Mouse (Mus musculus) cerebellum, adult 9-11 months (tissue): ENCODE measurements around the gene Dcpp1.
A peak's percentile ranks its signal among the peaks of the same experiment; 100 is the strongest.
"Not testable (repeated sequence)": the region's sequence is repeated elsewhere in the genome, so short reads cannot be mapped to it uniquely, and the experiment has no call there.

Experiments
- DNase-seq: peaks from one replicate; pipeline ENCODE4 v3.0.0; 2022

Gene Dcpp1

GRCm38 (mm10) chr17:23880576-23880975 is at the start of gene Dcpp1, which contains the start of gene Dcpp2:
Dcpp1 (plus strand) TSS chr17:23880876.
Dcpp2 (plus strand) TSS chr17:23880880.
- DNase-seq: not testable (repeated sequence)

- no peak for DNase-seq
Measured at GRCm38 (mm10) chr17:23831201-23831600, 49.5 kb upstream of the Dcpp1 start.

GRCm38 (mm10) chr17:23836006-23836575 is 44.6 kb upstream of the Dcpp1 start, which contains the start of gene Prss33:
Prss33 (minus strand) TSS chr17:23836056.
- DNase-seq: no peak

GRCm38 (mm10) chr17:23841145-23841544 is 39.5 kb upstream of the Dcpp1 start:
- no peak for DNase-seq

- DNase-seq: peak; percentile 23
Measured at GRCm38 (mm10) chr17:23843141-23843811, 37.4 kb upstream of the Dcpp1 start.

- DNase-seq: peak; percentile 67
Measured at GRCm38 (mm10) chr17:23843812-23844273, 36.8 kb upstream of the Dcpp1 start, which contains the start of the genes Prss32 and Prss41. Prss32 (plus strand) TSS chr17:23843855. Prss41 (minus strand) TSS chr17:23844172.

- no peak for DNase-seq
Measured at GRCm38 (mm10) chr17:23850028-23850427, 30.6 kb upstream of the Dcpp1 start.

- DNase-seq: peak; percentile 43
Measured at GRCm38 (mm10) chr17:23850853-23851749, 29.6 kb upstream of the Dcpp1 start.

- DNase-seq: peak; percentile 16
Measured at GRCm38 (mm10) chr17:23853292-23853691, 27.4 kb upstream of the Dcpp1 start.

GRCm38 (mm10) chr17:23854229-23854765 is 26.4 kb upstream of the Dcpp1 start:
- no peak for DNase-seq

GRCm38 (mm10) chr17:23857193-23857592 is 23.5 kb upstream of the Dcpp1 start:
- DNase-seq: no peak

- no peak for DNase-seq
Measured at GRCm38 (mm10) chr17:23857913-23858312, 22.8 kb upstream of the Dcpp1 start.

GRCm38 (mm10) chr17:23862926-23863325 is 17.8 kb upstream of the Dcpp1 start:
- DNase-seq: no peak

- no peak for DNase-seq
Measured at GRCm38 (mm10) chr17:23867756-23868155, 12.9 kb upstream of the Dcpp1 start, which contains the start of gene Prss21. Prss21 (plus strand) TSS chr17:23868056.

- DNase-seq: no peak
Measured at GRCm38 (mm10) chr17:23868513-23868912, 12.2 kb upstream of the Dcpp1 start.

GRCm38 (mm10) chr17:23873884-23874856 is 6.5 kb upstream of the Dcpp1 start:
- DNase-seq: peak; percentile 34

- peak; percentile 22 for DNase-seq
Measured at GRCm38 (mm10) chr17:23876741-23877140, 3.9 kb upstream of the Dcpp1 start.

GRCm38 (mm10) chr17:23877166-23877565 is 3.5 kb upstream of the Dcpp1 start:
- DNase-seq: no peak

GRCm38 (mm10) chr17:23917158-23917557 is 36.5 kb downstream of the Dcpp1 start, which contains the start of gene Dcpp3:
Dcpp3 (plus strand) TSS chr17:23917458.
- not testable (repeated sequence) for DNase-seq

- DNase-seq: peak; percentile 97
Measured at GRCm38 (mm10) chr17:23924531-23925007, 43.9 kb downstream of the Dcpp1 start.

- DNase-seq: peak; percentile 89
Measured at GRCm38 (mm10) chr17:23925090-23925493, 44.4 kb downstream of the Dcpp1 start.
